Mouse (Mus musculus) limb, embryonic 11.5 days (tissue): ENCODE data around the gene Pskh1. TPM values are rescaled to one million over a fixed set of nuclear protein-coding genes. Genes with fewer than 3 reads are reported as not detected.

Source experiments
- ATAC-seq: fragments of 200-750 bp; cut with Nextera tagmentation; 2 replicates; pipeline ENCODE4 v1.8.0; 2017; ENCODE audit warnings: low read depth; ENCODE audit not compliant: insufficient number of reproducible peaks, low FRiP score, low TSS enrichment
- DNase-seq: peaks from one replicate; pipeline ENCODE4 v3.0.0-alpha.2; 2015; ENCODE audit warnings: low spot score
- H3K27ac ChIP-seq: fragments of 300-500 bp; sonication (generic); replicated peaks from 2 replicates; pipeline ENCODE4 v1.5.1; 2014; ENCODE audit warnings: low read depth, mild to moderate bottlenecking, low read length
- H3K27me3 ChIP-seq: fragments of 300-500 bp; sonication (generic); 2 replicates; pipeline ENCODE4 v1.6.1; 2014; ENCODE audit warnings: mild to moderate bottlenecking, low read length, mixed read lengths; ENCODE audit not compliant: control insufficient read depth, insufficient read depth
- H3K36me3 ChIP-seq: fragments of 300-500 bp; sonication (generic); 2 replicates; pipeline ENCODE4 v1.6.1; 2014; ENCODE audit warnings: mild to moderate bottlenecking, low read length, moderate library complexity, mixed read lengths; ENCODE audit not compliant: control insufficient read depth, insufficient read depth
- H3K4me1 ChIP-seq: fragments of 300-500 bp; sonication (generic); 2 replicates; pipeline ENCODE4 v1.6.1; 2014; ENCODE audit warnings: low read length, mixed read lengths; ENCODE audit not compliant: control insufficient read depth, insufficient read depth
- H3K4me2 ChIP-seq: fragments of 300-500 bp; sonication (generic); 2 replicates; pipeline ENCODE4 v1.6.1; 2014; ENCODE audit warnings: low read depth, mild to moderate bottlenecking, moderate library complexity; ENCODE audit not compliant: severe bottlenecking
- H3K4me3 ChIP-seq: fragments of 300-500 bp; sonication (generic); 2 replicates; pipeline ENCODE4 v1.5.1; 2014; ENCODE audit warnings: low read depth, low read length
- H3K9ac ChIP-seq: fragments of 300-500 bp; sonication (generic); 2 replicates; pipeline ENCODE4 v1.6.1; 2014; ENCODE audit warnings: mild to moderate bottlenecking, low read length
- H3K9me3 ChIP-seq: fragments of 300-500 bp; sonication (generic); 2 replicates; pipeline ENCODE4 v1.6.1; 2016; ENCODE audit warnings: low read length; ENCODE audit not compliant: control insufficient read depth
- WGBS: fragments of 180-500 bp; shearing (Covaris S2); extraction: QIAGEN DNeasy Blood & Tissue Kit; methylation state at CpG from one replicate; pipeline ENCODE4 v1.1.7; 2014; 5-methylcytosine and 5-hydroxymethylcytosine counted together
- polyA plus RNA-seq: library from polyadenylated mRNA; unstranded; fragments of >200 nt; fragmentation: Nextera tagmentation; extraction: Ambion mirVana; gene quantifications from 2 replicates; pipeline ENCODE4 v1.2.1, GENCODE M21; 2014

Gene Pskh1
- polyA plus RNA-seq, 1 experiment from 2014 or later, result 28.9 TPM

GRCm38 (mm10) chr8:105874301-105874700, 25.9 kb upstream of the Pskh1 start:
- Histone ChIP-seq H3K9ac (no peak overlapping the region), H3K4me3 (no peak overlapping the region), H3K4me1 (no peaks in the 10 kb centered on the region), H3K27me3 (no peaks in the 10 kb centered on the region), H3K4me2 (no peak overlapping the region), H3K27ac (no peak overlapping the region), H3K36me3 (peaks cover 28% of the 10 kb centered on the region), H3K9me3 (no peaks in the 10 kb centered on the region)
- 90% methylated on average over 6 of the region's 6 CpGs for WGBS
- ATAC-seq, result no peak
- no peak for DNase-seq

- ATAC-seq, result peak; percentile 85
- WGBS, result under 1% methylated on average over 45 of the region's 45 CpGs
- peak within 1 kb of the TSS; percentile 87 for H3K4me2 ChIP-seq
- no peaks in the 10 kb centered on the region for H3K9me3 ChIP-seq
- peaks cover 14% of the 10 kb centered on the region for H3K36me3 ChIP-seq
- peaks cover 4% of the 10 kb centered on the region; the same call in 1 of the 2 replicates for H3K4me1 ChIP-seq
- H3K9ac ChIP-seq, result peak within 1 kb of the TSS; percentile 81
- no peak within 1 kb of the TSS for H3K27ac ChIP-seq
- DNase-seq, result peak; percentile 94
- H3K4me3 ChIP-seq, result peak within 1 kb of the TSS; percentile 74
- H3K27me3 ChIP-seq, result no peaks in the 10 kb centered on the region
Measured at GRCm38 (mm10) chr8:105880754-105881520, 19.3 kb upstream of the Pskh1 start, which contains the start of gene Edc4. TSS of gene Edc4 (plus strand) at chr8:105880881.

- no peak overlapping the region for H3K27ac ChIP-seq
- H3K4me1 ChIP-seq, result no peaks in the 10 kb centered on the region
- no peak overlapping the region for H3K4me2 ChIP-seq
- ATAC-seq (no peak), DNase-seq (no peak)
- H3K36me3 ChIP-seq, result peaks cover 50% of the 10 kb centered on the region
- H3K9ac ChIP-seq, result no peak overlapping the region
- no peak overlapping the region for H3K4me3 ChIP-seq
- no peaks in the 10 kb centered on the region for H3K9me3 ChIP-seq
- 95% methylated on average over 12 of the region's 12 CpGs for WGBS
- H3K27me3 ChIP-seq, result no peaks in the 10 kb centered on the region
Measured at GRCm38 (mm10) chr8:105889756-105890465, 10.3 kb upstream of the Pskh1 start.

GRCm38 (mm10) chr8:105890870-105891269, 9.4 kb upstream of the Pskh1 start:
- no peak overlapping the region for H3K27ac ChIP-seq
- no peaks in the 10 kb centered on the region for H3K27me3 ChIP-seq
- 90% methylated on average over 6 of the region's 6 CpGs for WGBS
- DNase-seq, result no peak
- no peak overlapping the region for H3K4me3 ChIP-seq
- H3K4me2 ChIP-seq, result no peak overlapping the region
- no peak overlapping the region for H3K9ac ChIP-seq
- no peak for ATAC-seq
- no peaks in the 10 kb centered on the region for H3K9me3 ChIP-seq
- peaks cover 49% of the 10 kb centered on the region for H3K36me3 ChIP-seq
- no peaks in the 10 kb centered on the region for H3K4me1 ChIP-seq

- Histone ChIP-seq H3K4me3 (no peak overlapping the region), H3K4me1 (no peaks in the 10 kb centered on the region), H3K9ac (no peak overlapping the region), H3K27me3 (no peaks in the 10 kb centered on the region), H3K4me2 (no peak overlapping the region), H3K9me3 (no peaks in the 10 kb centered on the region), H3K36me3 (peaks cover 40% of the 10 kb centered on the region), H3K27ac (no peak overlapping the region)
- DNase-seq (no peak), ATAC-seq (no peak)
- 79% methylated on average over 6 of the region's 6 CpGs for WGBS
Measured at GRCm38 (mm10) chr8:105892432-105892831, 7.8 kb upstream of the Pskh1 start.

- no peak within 1 kb of the TSS for H3K4me3 ChIP-seq
- 8% methylated on average over 11 of the region's 11 CpGs for WGBS
- H3K9me3 ChIP-seq, result no peaks in the 10 kb centered on the region
- H3K27me3 ChIP-seq, result no peaks in the 10 kb centered on the region
- no peak within 1 kb of the TSS for H3K4me2 ChIP-seq
- no peaks in the 10 kb centered on the region for H3K4me1 ChIP-seq
- no peak within 1 kb of the TSS for H3K27ac ChIP-seq
- ATAC-seq (peak; percentile 83; the same call in 1 of the 2 replicates), DNase-seq (peak; percentile 79)
- no peak within 1 kb of the TSS for H3K9ac ChIP-seq
- peaks cover 34% of the 10 kb centered on the region for H3K36me3 ChIP-seq
Measured at GRCm38 (mm10) chr8:105893339-105893738, 6.9 kb upstream of the Pskh1 start, which contains the start of gene Nrn1l. TSS of gene Nrn1l (plus strand) at chr8:105893567.

GRCm38 (mm10) chr8:105897801-105898480, 2.3 kb upstream of the Pskh1 start:
- ATAC-seq (no peak), DNase-seq (no peak)
- Histone ChIP-seq H3K27me3 (no peaks in the 10 kb centered on the region), H3K4me2 (no peak overlapping the region), H3K4me1 (0 out of 2 replicates have a peak, but pooled peaks cover 6% of the 10 kb centered on the region), H3K9me3 (no peaks in the 10 kb centered on the region), H3K4me3 (no peak overlapping the region), H3K9ac (no peak overlapping the region), H3K27ac (no peak overlapping the region), H3K36me3 (0 out of 2 replicates have a peak, but pooled peaks cover 3% of the 10 kb centered on the region)
- 81% methylated on average over 9 of the region's 9 CpGs for WGBS

GRCm38 (mm10) chr8:105900941-105901616, 838 bp downstream of the Pskh1 start:
- ATAC-seq, result no peak
- Histone ChIP-seq H3K27ac (peak overlapping the region; percentile 70; the same call in 1 of the 2 replicates), H3K4me3 (peak overlapping the region; percentile 94), H3K4me2 (peak overlapping the region; percentile 89), H3K9me3 (no peaks in the 10 kb centered on the region), H3K9ac (peak overlapping the region; percentile 98), H3K27me3 (no peaks in the 10 kb centered on the region), H3K4me1 (0 out of 2 replicates have a peak, but pooled peaks cover 6% of the 10 kb centered on the region), H3K36me3 (no peaks in the 10 kb centered on the region)
- DNase-seq, result no peak
- 42% methylated on average over 16 of the region's 16 CpGs for WGBS
